Mouse (Mus musculus) T-cell, adult 2 months (primary cell): ENCODE measurements around the gene Prss57.

Experiments used
- DNase-seq: peaks from one replicate; pipeline ENCODE4 v3.0.0; 2022; ENCODE audit warnings: low spot score

The Prss57 gene

DNA sequence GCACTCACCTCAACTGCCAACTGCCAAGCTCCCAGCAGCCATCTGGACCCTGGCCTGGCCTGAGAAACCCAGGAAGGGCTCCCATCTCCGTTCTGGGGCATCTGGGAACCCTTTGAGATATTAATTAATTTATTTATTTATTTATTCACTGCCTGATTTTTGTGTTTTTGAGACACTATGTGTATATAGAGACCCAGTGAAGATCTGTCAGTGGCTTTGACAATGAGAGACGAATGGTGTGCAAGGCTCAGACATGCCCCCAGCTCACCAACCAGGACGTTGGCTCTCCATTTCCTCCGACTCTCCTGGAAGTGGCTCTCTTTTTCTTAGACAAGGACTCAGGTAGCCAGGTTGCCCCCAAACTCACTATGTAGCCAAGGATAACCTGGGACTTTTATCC lies at the start of gene Prss57:
Prss57 (minus strand) TSS at position 101 of the 400 bp plus-strand sequence.
- DNase-seq = no peak

DNA sequence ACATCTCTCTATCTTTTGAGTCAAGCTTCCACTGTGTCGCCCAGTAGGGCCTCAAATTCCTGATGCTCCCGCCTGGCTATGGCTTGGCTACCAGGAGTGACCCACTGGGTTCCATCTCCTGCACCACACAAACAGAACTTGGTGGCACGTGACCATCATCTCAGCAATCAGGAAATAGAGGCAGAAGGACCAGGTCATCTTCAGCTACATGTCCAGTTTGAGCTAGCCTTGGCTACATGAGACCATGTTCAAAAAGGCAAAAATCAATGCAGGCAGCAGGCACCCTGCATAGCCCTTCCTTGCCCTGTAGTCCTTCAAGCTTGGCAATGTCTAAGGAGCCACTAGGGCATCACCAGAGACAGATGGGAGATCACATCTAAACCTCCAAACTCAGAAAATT lies 49.3 kb upstream of the Prss57 start:
- DNase-seq = no peak

DNA sequence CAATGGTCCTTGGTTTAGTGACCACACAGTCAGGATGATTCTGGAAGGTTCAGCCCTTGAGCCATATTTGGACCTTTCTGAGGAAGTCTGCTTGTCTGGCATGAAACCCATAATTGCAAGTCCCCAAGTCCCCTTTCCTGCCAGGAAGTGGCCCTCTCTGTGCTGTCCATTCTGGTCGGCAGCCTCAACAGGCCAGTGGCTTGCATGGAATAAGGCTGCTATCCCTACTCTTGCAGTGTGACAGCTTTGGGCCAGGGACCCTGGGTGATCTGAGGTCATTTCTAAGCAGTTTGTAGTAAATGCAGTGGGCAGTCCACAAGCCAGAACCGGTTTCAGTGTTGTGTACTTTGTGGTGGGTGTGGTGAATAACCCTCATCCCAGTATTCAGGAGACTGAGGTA lies 47.4 kb upstream of the Prss57 start:
- no peak for DNase-seq

DNA sequence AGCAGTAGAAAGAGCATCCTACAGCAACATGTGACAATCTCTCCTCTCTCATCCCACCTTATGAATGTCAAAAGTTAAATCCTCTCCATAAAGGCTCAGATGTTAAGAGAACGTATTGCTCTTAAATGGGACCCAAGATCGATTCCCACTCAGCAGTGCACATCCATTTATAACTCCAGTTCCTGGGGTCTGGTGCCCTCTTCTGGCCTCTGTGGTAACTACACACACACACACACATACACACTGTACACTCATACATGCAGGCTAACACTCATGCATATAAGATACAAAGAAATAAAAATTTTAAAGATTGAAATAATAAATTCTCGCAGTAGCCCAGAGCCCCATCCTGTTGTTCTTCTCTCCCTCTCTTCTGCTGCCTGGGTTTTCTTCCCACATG lies 46.2 kb upstream of the Prss57 start:
- DNase-seq = no peak

DNA sequence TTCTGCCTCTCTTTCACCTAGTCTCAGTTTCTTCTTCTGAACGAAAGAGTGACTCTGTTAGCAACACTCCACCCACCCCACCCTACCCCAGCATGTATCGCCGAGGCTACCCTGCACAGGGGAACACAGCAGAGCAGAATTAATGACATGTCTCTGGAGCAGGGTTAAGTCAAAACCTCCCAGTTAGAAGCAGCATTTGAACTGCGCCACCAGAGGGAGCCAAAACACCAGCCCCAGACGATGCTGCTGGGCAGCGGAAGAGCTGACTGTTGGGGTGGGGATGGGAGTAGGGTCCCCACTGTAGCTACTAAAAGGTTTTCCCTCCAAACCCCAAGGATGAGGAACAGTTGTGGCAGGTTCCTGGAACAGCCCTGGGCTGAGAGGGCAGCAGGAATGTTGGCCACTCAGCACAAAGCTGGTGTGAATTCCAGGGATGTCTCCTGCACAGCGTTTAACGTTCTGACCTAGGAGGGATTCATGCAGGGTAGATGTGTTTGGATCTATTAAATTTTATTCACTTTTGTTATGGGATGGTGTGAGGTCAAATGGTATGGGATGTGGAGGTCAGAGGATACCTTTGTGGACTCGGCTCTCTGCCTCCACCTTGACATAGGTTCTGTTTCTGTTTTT lies 44.1 kb upstream of the Prss57 start:
- DNase-seq = peak; percentile 76

DNA sequence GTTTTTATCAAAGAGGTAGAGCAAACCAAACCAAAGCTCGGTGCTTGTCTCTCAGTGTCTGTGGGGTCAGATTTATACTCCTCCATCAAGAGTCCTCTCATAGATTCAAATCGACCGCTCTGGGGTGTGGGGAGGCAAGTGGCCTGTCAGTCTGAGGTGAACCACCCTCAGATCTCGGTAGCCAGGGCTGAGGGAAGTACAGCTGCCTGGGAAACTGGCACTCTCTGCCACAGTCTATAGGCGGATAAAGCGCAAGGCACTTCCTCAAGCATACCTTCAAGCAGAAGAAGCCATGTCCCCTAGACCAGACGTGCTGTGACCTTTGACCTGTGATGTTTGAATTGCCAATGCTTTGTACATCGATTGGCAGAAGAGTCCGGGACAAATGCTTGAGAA lies 42.0 kb upstream of the Prss57 start:
- DNase-seq = no peak

DNA sequence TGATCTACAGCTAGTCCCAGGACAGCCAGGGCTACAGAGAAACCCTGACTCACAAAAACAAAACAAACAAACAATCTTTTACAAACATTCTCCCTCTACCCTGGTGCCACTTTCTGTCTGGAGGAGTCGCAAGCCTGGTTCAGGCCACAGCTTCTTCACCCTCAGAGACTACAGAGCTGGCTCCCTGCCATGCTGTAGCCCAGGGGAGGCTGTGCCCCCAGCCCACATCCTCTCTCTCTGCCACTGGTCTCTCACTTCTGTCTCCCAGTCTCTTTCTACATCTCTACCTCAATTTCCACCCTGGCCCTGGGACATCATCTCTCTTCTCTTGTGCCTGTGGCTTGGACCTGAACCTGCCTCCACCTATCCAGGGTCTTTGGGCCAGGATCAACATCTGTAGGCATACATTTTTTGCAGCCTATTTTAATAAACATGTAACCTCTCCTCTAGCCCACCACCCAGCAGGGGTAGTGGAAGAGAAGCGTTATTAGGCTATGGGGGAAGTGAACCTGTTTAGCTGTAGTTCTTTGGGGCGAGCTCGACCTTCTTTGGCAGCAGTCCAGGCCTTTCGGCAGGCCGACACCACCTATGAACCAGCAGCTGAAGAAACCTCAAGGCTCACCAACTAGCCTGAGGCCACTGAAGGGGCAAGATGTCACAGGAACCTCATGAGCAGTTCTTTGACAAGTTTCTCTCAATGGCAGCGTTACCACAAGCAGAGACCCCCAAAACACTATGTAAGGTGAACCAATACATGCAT lies 41.4 kb upstream of the Prss57 start:
- DNase-seq = peak; percentile 47

DNA sequence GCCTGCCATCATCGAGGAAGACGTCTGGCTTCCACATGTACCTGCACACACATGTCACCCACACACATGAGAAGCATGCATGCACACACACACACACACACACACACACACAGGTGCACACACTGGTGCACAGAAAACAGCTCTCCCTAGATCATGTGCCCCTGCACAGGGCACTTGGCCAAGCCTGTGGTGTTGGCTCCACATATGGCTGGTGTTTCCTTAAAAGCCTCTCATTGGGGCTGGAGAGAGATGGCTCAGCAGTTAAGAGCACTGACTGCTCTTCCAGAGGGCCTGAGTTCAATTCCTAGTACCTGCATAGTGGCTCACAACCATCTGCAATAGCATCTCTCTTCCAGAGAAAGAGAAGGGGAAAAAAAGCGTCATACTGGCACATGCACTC lies 40.8 kb upstream of the Prss57 start:
- no peak for DNase-seq

DNA sequence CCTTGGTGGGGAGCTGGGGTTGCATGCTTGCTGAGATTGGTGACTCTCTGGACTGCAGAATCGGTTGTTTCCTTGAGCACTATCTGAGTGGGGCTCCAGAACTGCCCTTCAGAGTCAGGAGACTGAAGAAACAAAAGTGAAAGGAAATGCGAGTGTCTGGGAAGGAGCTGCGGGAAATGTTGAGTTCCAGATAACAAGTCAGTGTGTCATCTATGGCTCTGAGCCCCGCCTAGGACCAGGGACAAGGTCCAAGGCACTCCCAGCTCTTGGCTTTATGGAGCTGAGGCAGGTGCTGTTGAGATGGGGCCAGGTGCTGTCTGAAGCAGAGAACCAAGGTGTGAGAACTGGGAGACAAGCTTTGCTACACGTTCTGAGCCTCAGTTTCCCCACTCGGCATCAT lies 33.7 kb upstream of the Prss57 start:
- no peak for DNase-seq

DNA sequence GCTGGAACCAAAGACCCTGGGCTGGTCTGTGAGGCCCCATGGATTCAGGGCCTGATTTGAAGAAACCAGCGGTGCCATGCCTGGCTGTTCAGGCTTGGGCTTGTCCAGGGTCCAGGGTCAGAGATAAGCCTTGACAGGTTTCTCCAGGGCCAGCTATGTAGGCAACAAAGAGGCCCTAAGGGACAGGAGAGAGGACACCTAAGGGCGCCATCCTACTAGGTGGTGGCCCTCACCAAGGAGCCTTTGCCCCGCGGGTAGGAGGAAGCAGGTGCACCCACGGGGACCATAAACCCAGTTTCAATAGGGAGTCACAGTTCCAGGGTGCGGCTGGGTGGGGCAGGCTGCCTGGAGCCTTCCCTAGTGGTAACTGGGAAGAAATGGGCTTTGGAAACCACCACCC lies 32.2 kb upstream of the Prss57 start:
- DNase-seq = no peak

DNA sequence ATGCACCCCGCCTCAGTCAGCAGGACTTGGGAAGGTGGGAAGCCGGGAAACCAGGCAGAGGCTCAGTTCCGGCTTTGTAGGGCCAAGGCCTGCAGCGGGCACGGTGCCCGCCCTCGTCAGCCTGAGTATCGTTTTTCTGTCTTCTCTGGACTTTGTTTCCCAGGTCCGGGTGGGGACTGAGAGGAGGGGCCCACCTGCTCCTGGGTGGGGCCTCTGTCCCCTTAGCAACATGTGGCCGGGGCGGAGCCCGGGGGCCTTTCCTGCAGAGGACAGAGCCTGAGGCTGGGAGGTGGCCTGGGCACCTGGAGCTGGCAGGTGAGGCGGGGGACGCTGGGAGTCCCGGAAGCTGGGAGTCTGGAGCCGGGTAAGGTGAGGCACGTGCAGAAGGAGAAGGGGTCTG lies 31.6 kb upstream of the Prss57 start:
- no peak for DNase-seq

DNA sequence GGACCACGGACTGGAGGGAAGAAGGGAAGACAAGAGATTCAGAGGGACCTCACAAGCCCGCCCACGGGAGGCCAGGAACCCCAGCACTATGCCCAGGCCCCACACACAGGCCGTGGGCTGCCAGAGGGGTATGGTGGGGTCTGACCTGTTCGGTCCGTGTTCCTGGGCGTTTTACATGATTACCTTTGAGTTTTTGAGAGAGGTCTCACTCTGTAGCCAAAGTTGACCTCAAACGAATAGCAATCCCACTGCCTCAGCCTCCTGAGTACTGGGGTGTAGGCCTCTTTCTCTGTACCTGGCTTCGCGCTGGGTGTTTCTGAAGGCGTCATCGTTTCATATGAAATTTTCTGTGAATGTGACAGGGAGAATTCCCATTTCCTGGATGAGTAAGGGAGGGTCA lies 31.0 kb upstream of the Prss57 start:
- no peak for DNase-seq

DNA sequence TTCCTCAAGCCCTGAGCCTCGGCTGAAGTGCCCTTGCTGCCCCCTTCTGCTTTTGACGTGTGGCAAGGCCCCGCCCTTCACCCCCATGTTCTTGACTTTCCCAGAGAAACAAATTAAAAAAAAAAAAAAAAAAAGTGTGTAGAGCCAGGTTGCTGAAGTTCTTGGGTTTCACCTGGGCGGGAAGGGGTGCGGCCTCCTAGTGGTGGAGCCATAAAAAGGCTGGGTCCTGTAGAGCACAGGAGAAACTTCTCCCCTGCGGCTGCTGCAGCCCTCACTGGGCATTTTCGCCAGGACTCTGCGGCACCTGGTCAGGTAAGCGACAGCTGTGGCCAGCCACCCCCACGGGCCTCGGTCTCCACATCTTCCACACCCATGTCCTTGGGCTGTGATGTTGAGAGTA lies 30.0 kb upstream of the Prss57 start, which contains the start of gene Misp:
Misp (plus strand) TSS at position 208 of the 400 bp plus-strand sequence.
- DNase-seq = no peak

DNA sequence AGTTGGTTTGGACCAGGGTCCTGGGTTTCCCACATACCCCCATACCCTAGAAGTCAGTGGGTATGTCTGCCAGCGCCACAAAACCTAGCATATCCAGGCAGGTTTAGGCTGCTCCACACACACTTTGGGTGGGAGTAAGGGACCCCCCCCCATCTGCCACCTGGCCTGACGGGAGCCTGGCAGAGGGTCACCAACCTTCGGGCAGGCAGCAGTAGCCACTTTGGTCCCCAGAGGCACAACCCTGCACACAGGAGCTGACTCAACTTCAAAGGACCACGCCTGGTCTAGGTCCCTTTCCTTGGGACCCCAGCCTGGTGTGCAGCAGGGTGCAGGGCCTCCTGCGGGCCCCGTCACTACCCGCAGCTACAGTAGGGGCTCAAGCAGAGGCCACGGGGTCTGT lies 29.5 kb upstream of the Prss57 start:
- DNase-seq = no peak

DNA sequence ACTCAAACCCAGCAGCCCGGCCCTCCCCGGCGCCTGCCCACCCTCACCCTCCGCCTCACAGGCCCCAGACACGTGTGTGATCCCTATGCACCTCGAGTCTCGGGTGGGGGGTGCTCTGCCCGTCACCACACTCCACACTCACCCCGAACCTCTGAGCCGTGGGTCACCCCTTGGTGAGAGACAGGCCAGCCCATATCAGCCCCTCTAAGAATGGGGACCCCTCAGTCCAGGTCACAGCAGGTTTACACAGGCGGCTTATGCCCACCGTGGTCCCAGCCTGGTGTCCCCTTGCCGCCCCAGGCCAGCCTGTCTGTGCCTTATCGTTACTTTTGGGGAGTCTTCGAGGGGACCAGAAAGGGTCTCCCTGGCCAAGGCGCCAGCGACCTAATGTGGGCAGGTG lies 28.8 kb upstream of the Prss57 start:
- DNase-seq = no peak

DNA sequence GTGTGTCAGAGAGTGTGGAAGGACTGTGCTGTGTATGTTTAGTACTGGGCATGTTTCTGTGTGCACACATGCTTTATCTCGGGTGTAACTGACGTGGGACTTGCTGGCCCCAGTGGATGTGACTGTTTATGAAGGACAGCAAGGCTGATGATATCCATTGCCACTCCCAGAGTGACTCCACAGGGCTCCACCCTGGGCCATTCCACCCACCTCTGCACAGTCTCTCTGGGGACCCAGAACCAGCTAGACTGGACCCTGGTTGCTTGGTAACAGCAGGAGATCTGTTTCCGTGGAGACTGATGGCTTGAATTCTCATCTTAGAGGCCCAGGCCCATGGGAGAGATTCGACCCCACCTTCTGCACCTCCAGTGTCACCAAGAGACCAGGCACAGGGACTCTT lies 27.5 kb upstream of the Prss57 start:
- no peak for DNase-seq

DNA sequence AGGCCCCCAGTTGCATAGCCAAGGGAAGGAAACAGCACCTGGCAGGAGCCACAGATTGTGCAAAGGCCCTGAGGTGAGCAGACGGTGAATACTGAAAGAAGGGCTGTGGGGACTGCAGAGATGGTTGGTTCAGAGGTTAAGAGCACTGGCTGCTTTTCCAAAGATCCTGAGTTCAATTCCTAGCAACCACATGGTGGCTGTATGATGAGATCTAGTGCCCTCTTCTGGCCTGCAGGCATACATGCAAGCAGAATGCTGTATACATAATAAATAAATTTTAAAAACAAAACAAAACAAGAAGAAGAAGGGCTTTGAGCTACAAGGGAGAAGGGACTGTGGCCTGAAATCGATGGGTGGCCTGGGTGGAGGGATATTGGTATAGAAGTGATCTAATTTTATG lies 26.4 kb upstream of the Prss57 start:
- DNase-seq = no peak

DNA sequence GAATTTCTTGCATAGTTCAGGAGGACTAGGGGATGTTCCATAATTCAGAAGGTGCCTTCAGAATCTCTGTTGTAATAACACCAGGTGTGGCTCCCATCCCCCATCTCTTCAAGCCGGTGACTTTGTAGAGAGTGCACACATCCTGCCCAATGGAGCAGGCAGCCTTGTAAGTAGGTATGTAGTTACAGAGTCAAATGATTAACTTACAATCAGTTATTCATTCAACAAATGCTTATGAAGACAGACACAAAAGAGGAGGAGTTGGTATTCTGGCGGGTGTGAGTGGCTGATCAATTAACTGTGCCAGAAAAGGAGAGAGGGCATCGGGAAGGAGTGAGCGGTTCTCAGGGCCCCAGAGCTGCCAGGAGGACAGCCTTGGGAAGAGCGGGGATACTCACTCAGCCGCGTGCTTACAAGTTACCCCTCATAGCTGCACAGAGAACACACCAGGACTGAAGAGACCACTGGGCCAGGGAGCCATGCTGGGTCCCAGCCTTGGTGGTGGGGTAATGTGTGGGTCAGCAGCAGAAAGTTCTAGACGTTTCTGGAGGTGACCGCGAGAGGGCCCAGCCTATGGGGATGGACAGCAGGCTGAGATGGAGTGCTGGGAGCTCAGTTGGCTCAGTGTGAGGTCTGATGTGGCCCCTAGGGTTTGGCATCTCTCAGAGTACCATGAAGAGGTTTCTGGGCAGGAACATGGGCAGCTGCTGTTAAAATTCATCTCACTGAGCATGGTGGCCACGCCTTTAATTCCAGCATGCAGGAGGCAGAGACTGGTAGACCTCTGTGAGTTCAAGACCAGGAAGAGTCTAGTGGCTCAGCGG lies 25.1 kb upstream of the Prss57 start:
- no peak for DNase-seq

DNA sequence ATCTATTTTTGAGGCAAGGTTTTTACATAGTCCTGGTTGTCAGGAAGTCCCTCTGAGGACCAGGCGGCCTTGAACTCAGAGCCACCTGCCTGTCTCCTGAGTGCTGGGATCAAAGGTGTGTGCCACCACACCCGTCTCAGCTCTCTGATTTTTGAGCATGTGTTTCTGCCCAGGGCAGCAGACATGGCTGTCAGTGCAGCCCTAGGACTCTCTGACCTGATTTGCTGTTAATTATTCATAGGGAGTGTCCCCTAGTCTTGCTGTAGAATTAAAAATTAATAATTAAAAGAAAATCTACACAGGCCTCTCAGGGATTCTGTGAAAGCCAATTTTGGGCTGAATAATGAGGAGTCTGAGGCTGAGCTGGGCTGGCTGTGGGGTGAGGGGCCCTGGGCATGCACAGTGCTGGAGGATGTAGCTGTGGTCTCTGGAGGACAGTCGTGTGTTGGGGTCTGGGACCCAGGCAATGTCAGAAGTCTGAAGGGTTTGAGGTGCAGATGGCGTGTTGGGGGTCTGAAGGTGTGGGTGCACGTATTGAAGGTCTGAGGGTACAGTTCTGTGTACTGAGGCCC lies 23.6 kb upstream of the Prss57 start:
- no peak for DNase-seq

DNA sequence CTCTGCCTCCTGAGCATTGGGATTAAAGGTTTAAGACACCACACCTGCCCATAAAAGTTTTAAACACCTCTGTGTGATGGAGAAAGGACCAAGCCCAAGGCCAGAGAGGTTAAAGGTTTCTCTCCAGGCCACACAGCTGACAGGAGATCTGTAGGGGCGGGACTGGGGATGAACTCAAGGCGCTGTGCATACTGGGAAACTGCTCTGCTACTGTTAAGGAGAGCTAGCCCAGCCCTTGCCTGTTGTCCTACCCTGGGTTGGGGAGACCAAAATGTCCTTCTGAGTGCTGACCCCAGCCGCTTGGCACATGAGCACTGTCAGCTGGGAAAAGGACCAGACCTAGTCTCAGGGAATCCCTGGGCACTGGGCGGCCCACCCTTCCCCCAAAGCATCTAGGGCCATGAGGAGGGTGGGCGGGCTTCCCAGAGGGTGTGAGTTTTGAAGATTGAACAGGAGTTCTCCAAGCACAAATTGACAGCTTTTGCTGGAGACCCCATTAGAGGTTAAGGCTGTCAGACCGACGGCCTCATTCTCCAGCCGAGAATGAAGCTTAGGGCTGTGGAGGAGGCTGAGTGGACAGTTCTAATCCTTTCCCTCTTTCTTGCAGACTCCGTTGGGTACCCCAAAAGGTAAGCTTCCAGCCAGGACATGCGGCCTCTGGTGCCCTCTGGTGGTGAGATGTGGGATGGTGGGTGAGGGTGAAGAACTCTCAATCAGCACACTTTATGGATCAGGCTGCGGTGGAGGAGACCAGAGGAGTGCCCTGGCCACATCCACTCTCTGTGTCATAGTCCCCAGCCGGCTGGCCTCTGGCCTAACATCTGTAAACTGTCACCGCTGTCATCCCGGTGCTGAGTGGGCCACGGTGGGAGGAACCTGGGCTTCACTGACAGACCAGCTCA lies 21.2 kb upstream of the Prss57 start:
- peak; percentile 73 for DNase-seq

DNA sequence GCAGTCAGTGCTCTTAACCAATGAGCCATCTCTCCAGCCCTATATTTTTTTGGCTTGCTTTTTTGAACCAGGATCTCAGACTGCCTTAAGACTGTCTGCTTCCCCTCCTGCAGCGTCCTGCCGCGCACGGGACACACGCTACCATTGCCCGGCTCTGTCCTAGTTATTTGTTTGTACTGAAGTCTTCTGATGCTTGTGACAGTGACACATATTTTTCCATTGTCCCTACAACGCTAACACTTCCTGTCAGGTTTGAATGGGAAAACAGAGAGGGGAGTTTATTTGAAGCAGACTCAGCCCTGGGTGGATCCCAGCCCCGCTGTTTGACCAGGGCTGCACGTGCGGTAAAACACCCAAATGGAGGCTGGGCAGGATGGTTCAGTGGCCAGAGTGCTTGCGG lies 18.0 kb upstream of the Prss57 start:
- DNase-seq = no peak

DNA sequence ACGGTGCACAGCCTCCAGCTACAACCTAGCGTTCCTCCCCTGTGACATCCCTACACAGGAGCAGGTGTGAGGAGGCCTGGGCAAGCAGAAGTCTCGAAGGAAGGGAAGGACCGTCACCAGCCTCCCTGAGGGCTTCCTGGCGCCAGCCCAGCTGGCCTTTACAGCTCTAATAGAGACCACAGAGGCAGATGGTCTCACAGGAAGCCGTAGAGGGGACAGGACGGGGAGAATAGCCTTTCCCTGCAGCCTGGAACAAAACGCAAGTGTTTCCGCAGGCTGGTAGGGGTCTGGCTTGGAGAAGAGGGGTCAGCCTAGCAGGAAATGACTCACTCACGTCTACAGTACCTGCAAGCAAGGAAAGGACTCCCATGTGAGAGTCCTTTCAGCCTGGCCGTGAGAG lies 17.1 kb upstream of the Prss57 start:
- DNase-seq = no peak
